Mouse (Mus musculus): ENCODE measurements around the gene Il33. TPM values are rescaled to one million over a fixed set of nuclear protein-coding genes. Genes with fewer than 3 reads are reported as not detected.

Gene Il33
- 1 to 10 TPM; 3.3 to 6.4 (median 5.3) TPM for total RNA-seq (2022)

- DNase-seq (ENCODE audit: low spot score in 2 of 2) = peak; percentile 30 to 36
These were observed at the start of gene Il33 for GRCm38 (mm10) chr19:29924638-29925258. Gene Il33, plus strand, starts transcription at chr19:29925114.

- no peak for DNase-seq (ENCODE audit: low spot score in 2 of 2)
These were observed 47.3 kb upstream of the Il33 start for GRCm38 (mm10) chr19:29877422-29878291.

GRCm38 (mm10) chr19:29878896-29879504 lies 45.9 kb upstream of the Il33 start:
- no peak for DNase-seq (ENCODE audit: low spot score in 2 of 2)

GRCm38 (mm10) chr19:29880918-29881317 lies 44.0 kb upstream of the Il33 start:
- no peak for DNase-seq (ENCODE audit: low spot score in 2 of 2)

GRCm38 (mm10) chr19:29882696-29883095 lies 42.2 kb upstream of the Il33 start:
- DNase-seq (ENCODE audit: low spot score in 2 of 2) = no peak

GRCm38 (mm10) chr19:29885548-29885947 lies 39.4 kb upstream of the Il33 start:
- DNase-seq (ENCODE audit: low spot score in 2 of 2) = no peak

GRCm38 (mm10) chr19:29887476-29887875 lies 37.4 kb upstream of the Il33 start:
- DNase-seq (ENCODE audit: low spot score in 2 of 2) = no peak

- DNase-seq (ENCODE audit: low spot score in 2 of 2) = peak in 1 of 2 experiments; percentile 12
These were observed 36.0 kb upstream of the Il33 start for GRCm38 (mm10) chr19:29888946-29889345.

- DNase-seq (ENCODE audit: low spot score in 2 of 2) = peak in 1 of 2 experiments; percentile 16
These were observed 32.9 kb upstream of the Il33 start for GRCm38 (mm10) chr19:29891981-29892380.

- no peak for DNase-seq (ENCODE audit: low spot score in 2 of 2)
These were observed 32.1 kb upstream of the Il33 start for GRCm38 (mm10) chr19:29892786-29893185.

- DNase-seq (ENCODE audit: low spot score in 2 of 2) = no peak
These were observed 31.1 kb upstream of the Il33 start for GRCm38 (mm10) chr19:29893718-29894273.

GRCm38 (mm10) chr19:29894381-29894780 lies 30.5 kb upstream of the Il33 start:
- DNase-seq (ENCODE audit: low spot score in 2 of 2) = no peak

- DNase-seq (ENCODE audit: low spot score in 2 of 2) = no peak
These were observed 29.9 kb upstream of the Il33 start for GRCm38 (mm10) chr19:29895047-29895446.

- no peak for DNase-seq (ENCODE audit: low spot score in 2 of 2)
These were observed 24.6 kb upstream of the Il33 start for GRCm38 (mm10) chr19:29900318-29900717.

- DNase-seq (ENCODE audit: low spot score in 2 of 2) = no peak
These were observed 22.4 kb upstream of the Il33 start for GRCm38 (mm10) chr19:29902343-29903070.

- DNase-seq (ENCODE audit: low spot score in 2 of 2) = no peak
These were observed 19.0 kb upstream of the Il33 start for GRCm38 (mm10) chr19:29905896-29906295.

- no peak for DNase-seq (ENCODE audit: low spot score in 2 of 2)
These were observed 15.7 kb upstream of the Il33 start for GRCm38 (mm10) chr19:29909166-29909565.

GRCm38 (mm10) chr19:29911919-29912318 lies 13.0 kb upstream of the Il33 start:
- DNase-seq (ENCODE audit: low spot score in 2 of 2) = no peak

GRCm38 (mm10) chr19:29917421-29917820 lies 7.5 kb upstream of the Il33 start:
- no peak for DNase-seq (ENCODE audit: low spot score in 2 of 2)

- DNase-seq (ENCODE audit: low spot score in 2 of 2) = no peak
These were observed 1.3 kb downstream of the Il33 start for GRCm38 (mm10) chr19:29926101-29926755.

- DNase-seq (ENCODE audit: low spot score in 2 of 2) = peak; percentile 71 to 74
These were observed 5.4 kb downstream of the Il33 start for GRCm38 (mm10) chr19:29930296-29930695.

Data from gastrocnemius, adult 8-10 months (tissue).